Mouse (Mus musculus) C2C12 (cell line): ENCODE measurements around the gene Awat2. TPM values are rescaled to one million over a fixed set of nuclear protein-coding genes. Genes with fewer than 3 reads are reported as not detected.
"Not testable (repeated sequence)": the region's sequence is repeated elsewhere in the genome, so short reads cannot be mapped to it uniquely, and the experiment has no call there.

Source experiments
- H3K27me3 ChIP-seq: one replicate; pipeline ENCODE4 v1.6.1; 2011; ENCODE audit not compliant: control insufficient read depth, insufficient read depth, insufficient read length
- H3K36me3 ChIP-seq: one replicate; pipeline ENCODE4 v1.6.1; 2011; ENCODE audit not compliant: control insufficient read depth, insufficient read depth
- H3K4me3 ChIP-seq: one replicate; pipeline ENCODE4 v1.5.1; 2011; ENCODE audit warnings: mild to moderate bottlenecking, control low read depth; ENCODE audit not compliant: poor library complexity, insufficient read depth, severe bottlenecking
- H3K79me2 ChIP-seq: one replicate; pipeline ENCODE4 v1.6.1; 2011; ENCODE audit not compliant: control insufficient read depth, insufficient read depth
- H3K79me3 ChIP-seq: one replicate; pipeline ENCODE4 v1.6.1; 2011; ENCODE audit warnings: low read depth, control low read depth
- H3ac ChIP-seq: one replicate; pipeline ENCODE3; 2011; ENCODE audit warnings: low read depth; ENCODE audit not compliant: control insufficient read depth, insufficient read length
- CEBPB ChIP-seq: IDR thresholded peaks from one replicate; pipeline ENCODE4 v1.6.1; 2011; ENCODE audit warnings: low read depth, mild to moderate bottlenecking, control low read depth, moderate library complexity
- CTCF ChIP-seq: IDR thresholded peaks from one replicate; pipeline ENCODE4 v1.5.1; 2011; ENCODE audit not compliant: control insufficient read depth, insufficient read depth, insufficient read length
- FOSL1 ChIP-seq: IDR thresholded peaks from one replicate; pipeline ENCODE4 v1.8.0; 2011; ENCODE audit warnings: mild to moderate bottlenecking, low read length; ENCODE audit not compliant: poor library complexity, insufficient read depth, severe bottlenecking
- MAX ChIP-seq: IDR thresholded peaks from one replicate; pipeline ENCODE4 v1.6.1; 2011; ENCODE audit warnings: mild to moderate bottlenecking, control low read depth
- MYOD1 ChIP-seq: IDR thresholded peaks from one replicate; pipeline ENCODE4 v1.6.1; 2011; ENCODE audit warnings: low read depth; ENCODE audit not compliant: control insufficient read depth, insufficient read length
- MYOG ChIP-seq: IDR thresholded peaks from one replicate; pipeline ENCODE4 v1.6.1; 2011; ENCODE audit not compliant: control insufficient read depth, insufficient read length; ENCODE audit errors: extremely low read depth
- USF1 ChIP-seq: IDR thresholded peaks from one replicate; pipeline ENCODE4 v1.6.1; 2011; ENCODE audit warnings: low read depth, mild to moderate bottlenecking, control low read depth, moderate library complexity
- long read RNA-seq, 2 experiments: library from polyadenylated mRNA; unstranded; transcript quantifications; one replicate each; pipeline ENCODE4 v2.0.0; 2019 to 2020
- polyA plus RNA-seq: library from polyadenylated mRNA; unstranded; fragments of >200 nt; fragmentation: generic; extraction: Trizol; gene quantifications from one replicate; pipeline ENCODE4 v1.2.1, GENCODE M21; 2012; ENCODE audit warnings: missing spikeins

Gene Awat2
- polyA plus RNA-seq, result 0.19 TPM
- long read RNA-seq, experiment 1, partial matches to known transcripts, result 0 of 1 reads
- long read RNA-seq, experiment 1, other reads (novel, unspliced or antisense), result 1 of 1 reads
- long read RNA-seq, experiment 2, partial matches to known transcripts, result 0 of 1 reads
- long read RNA-seq, experiment 2, other reads (novel, unspliced or antisense), result 1 of 1 reads

DNA sequence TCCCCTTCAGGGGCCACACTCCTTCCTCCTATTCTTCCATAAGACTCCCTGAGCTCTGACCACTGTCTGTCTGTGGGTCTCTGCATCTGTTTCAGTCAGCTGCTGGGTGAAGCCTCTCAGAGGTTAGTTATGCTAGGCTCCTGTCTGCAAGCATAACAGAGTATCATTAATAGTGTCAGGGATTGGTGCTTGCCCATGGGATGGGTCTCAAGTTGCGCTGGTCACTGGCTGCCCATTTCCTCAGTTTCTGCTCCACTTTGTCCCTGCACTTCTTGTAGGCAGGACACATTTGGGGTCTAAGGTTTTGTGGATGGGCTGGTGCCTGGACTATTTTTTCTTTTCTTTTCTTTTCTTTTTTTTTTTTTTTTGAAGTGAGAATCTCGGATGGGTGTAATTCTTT is at the start of gene Awat2:
Awat2 (minus strand) TSS at position 101 of the 400 bp plus-strand sequence.
- not testable (repeated sequence) for H3K36me3 ChIP-seq, H3K79me3 ChIP-seq, H3K4me3 ChIP-seq, H3ac ChIP-seq, H3K79me2 ChIP-seq, H3K27me3 ChIP-seq

DNA sequence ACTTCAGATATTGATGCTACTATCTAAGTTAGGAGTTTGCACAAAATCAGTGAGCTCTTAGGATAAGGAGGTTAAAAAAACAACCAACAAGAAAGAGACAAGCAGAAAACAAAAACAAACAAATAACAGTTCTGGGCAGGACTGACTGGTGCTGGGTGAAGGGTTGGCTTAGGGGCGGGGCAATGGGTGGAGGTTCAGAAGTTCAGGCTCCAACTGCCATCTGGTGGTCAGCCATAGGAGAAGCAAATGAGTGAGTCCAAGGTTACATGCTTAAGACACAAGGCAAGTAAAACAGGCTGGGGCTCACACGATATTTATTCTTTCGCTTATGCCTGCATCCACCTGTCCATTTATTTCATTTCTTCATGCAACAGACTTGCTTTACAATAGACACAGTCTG is 37.8 kb upstream of the Awat2 start:
- H3K79me3 ChIP-seq, result no peaks in the 10 kb centered on the region
- H3K27me3 ChIP-seq, result no peaks in the 10 kb centered on the region
- no peaks in the 10 kb centered on the region for H3K36me3 ChIP-seq
- H3K79me2 ChIP-seq, result no peaks in the 10 kb centered on the region
- no peak overlapping the region for H3ac ChIP-seq
- no peak for TF ChIP-seq FOSL1
- no peak for TF ChIP-seq MYOG
- peak; percentile 22 for TF ChIP-seq CTCF
- no peak overlapping the region for H3K4me3 ChIP-seq

DNA sequence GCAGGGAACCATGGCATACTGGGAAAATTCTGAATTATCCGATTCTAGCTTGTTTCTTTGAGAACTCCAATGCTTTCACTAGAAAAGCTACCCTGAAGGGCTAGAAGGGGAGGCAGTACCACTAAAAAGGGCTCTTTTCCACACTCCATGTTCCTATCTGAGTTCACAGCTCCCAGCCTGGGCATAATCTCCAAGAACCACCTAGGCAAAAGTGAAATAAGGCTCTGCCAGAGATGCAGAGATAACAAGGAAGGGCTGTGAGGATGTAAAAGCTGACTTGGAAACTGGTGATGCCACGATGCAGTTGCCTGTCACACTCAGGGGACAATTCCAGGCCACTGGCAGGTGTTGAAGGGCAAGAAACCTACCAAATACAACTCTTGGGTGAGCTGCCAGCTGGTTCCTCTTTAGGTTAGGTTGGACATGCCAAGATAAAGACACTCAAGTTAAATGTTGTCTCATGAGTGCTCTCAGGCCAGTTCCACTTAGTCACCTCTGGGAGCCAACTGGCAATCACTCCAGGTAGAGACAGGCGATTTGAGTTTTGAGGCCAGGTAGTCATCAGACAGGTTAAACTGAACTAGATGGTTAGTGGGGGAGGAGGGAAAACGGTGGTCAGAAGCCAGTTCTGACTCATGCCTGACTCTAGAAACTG is 33.2 kb upstream of the Awat2 start:
- no peak for TF ChIP-seq CTCF
- TF ChIP-seq CEBPB, result no peak
- no peak for TF ChIP-seq MYOG
- no peak for TF ChIP-seq USF1
- no peak for TF ChIP-seq MYOD1
- TF ChIP-seq MAX, result no peak
- no peak for TF ChIP-seq FOSL1
- H3K36me3 ChIP-seq, result no peaks in the 10 kb centered on the region
- no peaks in the 10 kb centered on the region for H3K79me2 ChIP-seq
- H3K4me3 ChIP-seq, result no peak overlapping the region
- no peaks in the 10 kb centered on the region for H3K79me3 ChIP-seq
- H3ac ChIP-seq, result no peak overlapping the region
- no peaks in the 10 kb centered on the region for H3K27me3 ChIP-seq

DNA sequence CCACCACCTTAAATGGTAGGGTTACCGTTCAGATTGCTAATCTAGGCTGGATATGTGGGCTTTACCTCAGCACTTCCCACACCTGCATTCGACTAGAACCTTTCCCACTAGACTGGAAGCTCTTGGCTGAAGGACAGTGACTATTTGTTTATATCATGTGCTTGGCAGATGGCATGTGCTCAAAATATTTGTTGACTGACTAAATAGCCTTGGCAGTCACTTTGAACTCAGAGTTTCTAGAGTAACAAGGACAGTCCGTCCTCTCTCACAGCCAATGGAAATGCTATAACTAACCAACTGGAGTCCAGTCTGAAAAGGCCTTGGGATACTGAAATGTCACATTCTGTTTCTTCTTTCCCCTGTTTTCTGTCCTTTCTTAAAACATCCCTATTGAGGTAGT is 29.0 kb upstream of the Awat2 start:
- Histone ChIP-seq H3K27me3 (no peaks in the 10 kb centered on the region), H3K79me3 (no peaks in the 10 kb centered on the region)

DNA sequence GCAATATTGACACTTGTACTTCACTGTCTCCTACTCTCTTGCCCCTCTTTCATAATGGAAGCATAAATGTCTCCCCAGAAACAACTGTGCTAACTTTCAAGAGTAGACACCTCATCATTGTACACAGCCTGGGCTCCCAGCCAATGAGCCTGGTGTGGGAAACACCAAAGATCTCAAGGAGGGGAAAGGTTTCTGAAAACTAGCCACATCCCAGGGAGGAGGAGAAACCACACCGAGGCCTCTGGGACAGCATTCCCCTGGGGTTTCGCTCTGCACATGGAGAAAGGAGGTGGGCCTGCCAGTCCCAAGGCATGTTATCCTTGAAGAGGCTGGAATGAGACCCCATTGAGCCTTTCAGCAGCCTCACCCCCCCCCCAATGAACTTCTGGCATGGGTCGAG is 27.6 kb upstream of the Awat2 start:
- no peaks in the 10 kb centered on the region for H3K27me3 ChIP-seq
- H3K79me3 ChIP-seq, result no peaks in the 10 kb centered on the region
- H3K36me3 ChIP-seq, result no peaks in the 10 kb centered on the region
- no peaks in the 10 kb centered on the region for H3K79me2 ChIP-seq
- TF ChIP-seq MYOG (no peak), FOSL1 (no peak), USF1 (no peak), CTCF (no peak)
- H3K4me3 ChIP-seq, result no peak overlapping the region
- no peak overlapping the region for H3ac ChIP-seq

More for the DNA sequence above, 29.0 kb upstream of the Awat2 start:
- no peak for TF ChIP-seq MYOG
- TF ChIP-seq CTCF, result no peak
- no peak for TF ChIP-seq USF1
- no peak for TF ChIP-seq MYOD1
- TF ChIP-seq MAX, result no peak
- TF ChIP-seq FOSL1, result no peak
- no peak for TF ChIP-seq CEBPB
- Histone ChIP-seq H3K79me2 (no peaks in the 10 kb centered on the region), H3ac (no peak overlapping the region), H3K4me3 (no peak overlapping the region), H3K36me3 (no peaks in the 10 kb centered on the region)

DNA sequence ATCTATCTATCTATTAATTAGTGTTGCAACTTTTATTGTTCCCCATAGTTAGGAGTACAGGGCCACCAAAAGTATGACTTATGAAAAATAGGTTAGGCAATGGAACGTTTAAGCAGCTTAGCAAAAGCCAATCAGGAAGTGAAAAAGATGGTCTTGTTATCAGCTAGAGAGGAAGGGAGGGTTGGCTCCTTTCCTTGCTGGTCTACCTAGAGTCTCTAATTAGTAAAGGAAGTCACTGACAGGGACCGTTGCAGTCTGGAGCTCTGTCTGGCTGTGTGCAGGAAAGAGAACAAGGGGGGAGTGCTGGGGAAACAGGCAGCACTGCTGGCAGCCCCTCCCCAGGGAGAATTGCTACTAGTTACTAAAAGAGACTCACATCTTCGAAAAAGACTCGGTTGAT is 25.5 kb upstream of the Awat2 start:
- Histone ChIP-seq H3K36me3 (no peaks in the 10 kb centered on the region), H3K4me3 (no peak overlapping the region), H3ac (no peak overlapping the region), H3K79me3 (no peaks in the 10 kb centered on the region), H3K27me3 (no peaks in the 10 kb centered on the region), H3K79me2 (no peaks in the 10 kb centered on the region)
- TF ChIP-seq CTCF (no peak), USF1 (no peak), MAX (no peak), MYOG (no peak), FOSL1 (no peak), CEBPB (no peak)
